Mouse (Mus musculus) intestine, embryonic 14.5 days (tissue): ENCODE measurements around the gene Ormdl2. TPM values are rescaled to one million over a fixed set of nuclear protein-coding genes. Genes with fewer than 3 reads are reported as not detected.
A peak's percentile ranks its signal among the peaks of the same experiment; 100 is the strongest.

Experiments used
- ATAC-seq: fragments of 200-750 bp; cut with Nextera tagmentation; replicated peaks from 2 replicates; pipeline ENCODE4 v1.8.0; 2017; ENCODE audit warnings: low read depth, moderate number of reproducible peaks, moderate TSS enrichment, moderate library complexity; ENCODE audit not compliant: low FRiP score, low TSS enrichment
- DNase-seq: peaks from one replicate; pipeline ENCODE4 v3.0.0-alpha.2; 2018; ENCODE audit warnings: low spot score
- H3K27ac ChIP-seq: fragments of 300-500 bp; sonication (generic); 2 replicates; pipeline ENCODE4 v1.5.1; 2014; ENCODE audit warnings: low read depth, mild to moderate bottlenecking, control low read depth
- H3K27me3 ChIP-seq: fragments of 300-500 bp; sonication (generic); replicated peaks from 2 replicates; pipeline ENCODE4 v1.6.1; 2014; ENCODE audit warnings: low read length, control low read depth; ENCODE audit not compliant: control insufficient read depth, insufficient read depth
- H3K36me3 ChIP-seq: fragments of 300-500 bp; sonication (generic); 2 replicates; pipeline ENCODE4 v1.6.1; 2014; ENCODE audit warnings: low read length, control low read depth; ENCODE audit not compliant: control insufficient read depth, insufficient read depth
- H3K4me1 ChIP-seq: fragments of 300-500 bp; sonication (generic); replicated peaks from 2 replicates; pipeline ENCODE4 v1.6.1; 2014; ENCODE audit warnings: low read length, control low read depth, mixed read lengths; ENCODE audit not compliant: control insufficient read depth, insufficient read depth
- H3K4me2 ChIP-seq: fragments of 300-500 bp; sonication (generic); 2 replicates; pipeline ENCODE4 v1.6.1; 2014; ENCODE audit warnings: low read length
- H3K4me3 ChIP-seq: fragments of 300-500 bp; sonication (generic); 2 replicates; pipeline ENCODE4 v1.5.1; 2014; ENCODE audit warnings: low read depth, low read length, control low read depth, mixed read lengths
- H3K9ac ChIP-seq: fragments of 300-500 bp; sonication (generic); 2 replicates; pipeline ENCODE4 v1.6.1; 2014; ENCODE audit warnings: mild to moderate bottlenecking, low read length
- H3K9me3 ChIP-seq: fragments of 300-500 bp; sonication (generic); 2 replicates; pipeline ENCODE4 v1.6.1; 2016; ENCODE audit warnings: low read length, control low read depth; ENCODE audit not compliant: control insufficient read depth
- WGBS: fragments of 180-500 bp; shearing (Covaris S2); extraction: QIAGEN DNeasy Blood & Tissue Kit; methylation state at CpG from one replicate; pipeline ENCODE4 v1.1.7; 2014; 5-methylcytosine and 5-hydroxymethylcytosine counted together
- polyA plus RNA-seq: library from polyadenylated mRNA; unstranded; fragments of >200 nt; fragmentation: Nextera tagmentation; extraction: Ambion mirVana; gene quantifications from 2 replicates; pipeline ENCODE4 v1.2.1, GENCODE M21; 2014

The Ormdl2 gene
- polyA plus RNA-seq, 1 experiment from 2014 or later, result 88.0 TPM

GRCm38 (mm10) chr10:128807018-128807417 is 14.4 kb downstream of the Ormdl2 start:
- 88% methylated on average over 8 of the region's 8 CpGs for WGBS
- Histone ChIP-seq H3K27ac (no peak overlapping the region), H3K4me1 (peaks cover 39% of the 10 kb centered on the region), H3K27me3 (no peaks in the 10 kb centered on the region), H3K4me2 (peak overlapping the region; percentile 85), H3K4me3 (peak overlapping the region; percentile 58), H3K36me3 (peaks cover 15% of the 10 kb centered on the region), H3K9ac (0 out of 2 replicates have a peak overlapping the region, but pooled peaks have one; percentile 20), H3K9me3 (no peaks in the 10 kb centered on the region)
- ATAC-seq (no peak), DNase-seq (peak; percentile 50)

DNA sequence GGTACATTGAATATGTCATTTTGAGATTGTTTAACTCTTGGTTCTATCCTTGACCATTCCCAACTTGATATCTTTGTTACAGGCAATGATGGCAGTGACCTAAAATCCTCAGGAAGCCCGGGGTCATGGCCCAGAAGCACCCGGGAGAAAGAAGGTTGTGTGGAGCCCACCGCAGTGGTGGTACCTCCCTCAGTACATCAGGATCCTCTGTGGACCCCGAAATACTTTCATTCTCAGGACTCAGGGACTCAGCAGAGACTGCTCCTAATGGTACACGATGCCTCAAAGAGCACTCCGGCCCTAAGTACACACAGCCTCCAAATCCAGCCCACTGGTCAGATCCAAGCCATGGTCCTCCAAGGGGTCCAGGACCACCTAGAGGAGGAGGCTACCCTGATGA is 15.4 kb downstream of the Ormdl2 start:
- no peak for ATAC-seq
- peak overlapping the region; percentile 85 for H3K4me2 ChIP-seq
- H3K4me3 ChIP-seq, result peak overlapping the region; percentile 58
- no peaks in the 10 kb centered on the region for H3K9me3 ChIP-seq
- WGBS, result 57% methylated on average over 6 of the region's 6 CpGs
- peaks cover 39% of the 10 kb centered on the region for H3K4me1 ChIP-seq
- H3K27me3 ChIP-seq, result no peaks in the 10 kb centered on the region
- peak; percentile 54 for DNase-seq
- H3K36me3 ChIP-seq, result peaks cover 24% of the 10 kb centered on the region
- peak overlapping the region; percentile 72 for H3K9ac ChIP-seq
- H3K27ac ChIP-seq, result peak overlapping the region; percentile 92

GRCm38 (mm10) chr10:128805092-128806000 is 16.1 kb downstream of the Ormdl2 start:
- 1% methylated on average over 62 of the region's 70 CpGs for WGBS
- H3K4me2 ChIP-seq, result peak overlapping the region; percentile 85

GRCm38 (mm10) chr10:128804271-128805091 is 17.0 kb downstream of the Ormdl2 start, which contains the start of gene Tmem198b:
Gene Tmem198b (minus strand): TSS chr10:128804370.
- Histone ChIP-seq H3K9ac (peak within 1 kb of the TSS; percentile 72), H3K27ac (peak within 1 kb of the TSS; percentile 92), H3K4me1 (peaks cover 39% of the 10 kb centered on the region), H3K27me3 (no peaks in the 10 kb centered on the region), H3K36me3 (peaks cover 33% of the 10 kb centered on the region), H3K4me2 (peak within 1 kb of the TSS; percentile 85), H3K4me3 (peak within 1 kb of the TSS; percentile 58), H3K9me3 (no peaks in the 10 kb centered on the region)
- WGBS, result under 1% methylated on average over 28 of the region's 28 CpGs
- ATAC-seq, result peak; percentile 65
- DNase-seq, result peak; percentile 94

More at GRCm38 (mm10) chr10:128805092-128806000, 16.1 kb downstream of the Ormdl2 start:
- no peaks in the 10 kb centered on the region for H3K9me3 ChIP-seq
- H3K4me1 ChIP-seq, result peaks cover 39% of the 10 kb centered on the region
- H3K27me3 ChIP-seq, result no peaks in the 10 kb centered on the region
- DNase-seq, result peak; percentile 99
- H3K36me3 ChIP-seq, result peaks cover 31% of the 10 kb centered on the region
- peak overlapping the region; percentile 92 for H3K27ac ChIP-seq
- peak overlapping the region; percentile 72 for H3K9ac ChIP-seq
- peak; percentile 93 for ATAC-seq
- peak overlapping the region; percentile 58 for H3K4me3 ChIP-seq

- Histone ChIP-seq H3K36me3 (peaks cover 39% of the 10 kb centered on the region), H3K27ac (peak within 1 kb of the TSS; percentile 92), H3K4me3 (peak within 1 kb of the TSS; percentile 58), H3K9me3 (no peaks in the 10 kb centered on the region), H3K9ac (peak within 1 kb of the TSS; percentile 72), H3K27me3 (no peaks in the 10 kb centered on the region), H3K4me2 (peak within 1 kb of the TSS; percentile 85), H3K4me1 (peaks cover 34% of the 10 kb centered on the region)
- ATAC-seq (peak; percentile 16; the same call in 1 of the 2 replicates), DNase-seq (peak; percentile 83)
- under 1% methylated on average over 14 of the region's 14 CpGs for WGBS
These were observed 17.6 kb downstream of the Ormdl2 start, which contains the start of gene Dnajc14 for GRCm38 (mm10) chr10:128803771-128804270. Gene Dnajc14 (plus strand): TSS chr10:128804062.

GRCm38 (mm10) chr10:128803361-128803760 is 18.1 kb downstream of the Ormdl2 start:
- 7% methylated on average over 6 of the region's 6 CpGs for WGBS
- Histone ChIP-seq H3K4me1 (peaks cover 30% of the 10 kb centered on the region), H3K36me3 (peaks cover 36% of the 10 kb centered on the region), H3K4me2 (peak overlapping the region; percentile 85), H3K4me3 (peak overlapping the region; percentile 58), H3K27ac (peak overlapping the region; percentile 92), H3K9me3 (no peaks in the 10 kb centered on the region), H3K9ac (peak overlapping the region; percentile 72), H3K27me3 (no peaks in the 10 kb centered on the region)
- DNase-seq (no peak), ATAC-seq (no peak)

- peak; percentile 12 for DNase-seq
- Histone ChIP-seq H3K4me1 (peaks cover 28% of the 10 kb centered on the region), H3K36me3 (peaks cover 36% of the 10 kb centered on the region), H3K27ac (peak overlapping the region; percentile 92; the same call in 1 of the 2 replicates), H3K4me3 (peak overlapping the region; percentile 58), H3K4me2 (peak overlapping the region; percentile 85), H3K9ac (peak overlapping the region; percentile 72), H3K27me3 (no peaks in the 10 kb centered on the region), H3K9me3 (no peaks in the 10 kb centered on the region)
- 64% methylated on average over 4 of the region's 4 CpGs for WGBS
- ATAC-seq, result no peak
These were observed 18.5 kb downstream of the Ormdl2 start for GRCm38 (mm10) chr10:128802956-128803355.

DNA sequence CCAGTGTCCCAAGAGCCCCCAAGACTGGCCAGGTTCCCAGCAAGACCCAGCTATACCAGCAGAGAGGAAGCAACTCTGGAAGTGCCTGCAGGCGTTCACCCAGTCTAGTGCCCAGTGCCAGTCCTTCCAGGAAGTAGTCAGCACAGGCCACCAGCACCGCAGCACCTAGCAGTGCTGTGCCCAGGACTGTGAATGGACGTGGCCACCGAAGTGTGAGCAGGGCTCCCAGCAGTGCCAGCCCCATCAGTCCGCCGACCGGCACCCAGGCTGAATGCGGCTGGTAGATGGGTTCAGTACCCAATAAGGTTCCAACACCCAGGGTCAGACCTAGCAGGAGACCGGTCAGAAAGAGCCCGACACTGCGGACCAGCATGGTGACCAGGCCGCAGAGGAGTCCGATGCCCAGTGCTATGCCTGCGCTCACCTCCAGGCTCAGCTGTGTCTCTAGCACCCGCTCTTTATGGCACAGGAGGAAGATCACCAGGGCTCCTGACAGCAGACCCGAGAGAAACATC is 19.4 kb downstream of the Ormdl2 start:
- WGBS, result 89% methylated on average over 16 of the region's 16 CpGs
- H3K9ac ChIP-seq, result no peak overlapping the region
- no peak overlapping the region for H3K4me3 ChIP-seq
- H3K36me3 ChIP-seq, result peaks cover 31% of the 10 kb centered on the region
- no peak for ATAC-seq
- DNase-seq, result peak; percentile 33
- peaks cover 20% of the 10 kb centered on the region for H3K4me1 ChIP-seq
- H3K27me3 ChIP-seq, result no peaks in the 10 kb centered on the region
- no peaks in the 10 kb centered on the region for H3K9me3 ChIP-seq
- no peak overlapping the region for H3K27ac ChIP-seq
- no peak overlapping the region for H3K4me2 ChIP-seq
